Mouse (Mus musculus) forebrain, embryonic 14.5 days (tissue): ENCODE results near the gene Mief1. TPM values are rescaled to one million over a fixed set of nuclear protein-coding genes. Genes with fewer than 3 reads are reported as not detected.
A peak's percentile ranks its signal among the peaks of the same experiment; 100 is the strongest.

Source experiments
- ATAC-seq: fragments of 200-750 bp; cut with Nextera tagmentation; 2 replicates; pipeline ENCODE4 v1.8.0; 2017; ENCODE audit warnings: mild to moderate bottlenecking, moderate library complexity
- DNase-seq: peaks from one replicate; pipeline ENCODE4 v3.0.0-alpha.2; 2015; ENCODE audit warnings: low spot score
- H3K27ac ChIP-seq: fragments of 300-500 bp; sonication (generic); 2 replicates; pipeline ENCODE4 v1.5.1; 2014; ENCODE audit warnings: low read depth, mild to moderate bottlenecking, control low read depth, low read length, moderate library complexity
- H3K27me3 ChIP-seq: fragments of 300-500 bp; sonication (generic); replicated peaks from 2 replicates; pipeline ENCODE4 v1.6.1; 2014; ENCODE audit warnings: low read length, control low read depth, mixed read lengths; ENCODE audit not compliant: control insufficient read depth, insufficient read depth
- H3K36me3 ChIP-seq: fragments of 300-500 bp; sonication (generic); 2 replicates; pipeline ENCODE4 v1.6.1; 2014; ENCODE audit warnings: low read length, control low read depth; ENCODE audit not compliant: control insufficient read depth, insufficient read depth
- H3K4me1 ChIP-seq: fragments of 300-500 bp; sonication (generic); 2 replicates; pipeline ENCODE4 v1.6.1; 2014; ENCODE audit warnings: antibody characterized with exemption, low read length, control low read depth; ENCODE audit not compliant: control insufficient read depth, insufficient read depth
- H3K4me2 ChIP-seq: fragments of 300-500 bp; sonication (generic); 2 replicates; pipeline ENCODE4 v1.6.1; 2014; ENCODE audit warnings: mild to moderate bottlenecking, control low read depth, low read length
- H3K4me3 ChIP-seq: fragments of 300-500 bp; sonication (generic); 2 replicates; pipeline ENCODE4 v1.5.1; 2014; ENCODE audit warnings: low read depth, low read length, control low read depth
- H3K9ac ChIP-seq: fragments of 300-500 bp; sonication (generic); 2 replicates; pipeline ENCODE4 v1.6.1; 2014; ENCODE audit warnings: mild to moderate bottlenecking, low read length, control low read depth, moderate library complexity
- H3K9me3 ChIP-seq: fragments of 300-500 bp; sonication (generic); replicated peaks from 2 replicates; pipeline ENCODE4 v1.6.1; 2016; ENCODE audit warnings: low read length, control low read depth, mixed read lengths; ENCODE audit not compliant: control insufficient read depth
- WGBS: fragments of 180-500 bp; shearing (Covaris S2); extraction: QIAGEN DNeasy Blood & Tissue Kit; methylation state at CpG from one replicate; pipeline ENCODE4 v1.1.7; 2014; 5-methylcytosine and 5-hydroxymethylcytosine counted together
- polyA plus RNA-seq: library from polyadenylated mRNA; unstranded; fragments of >200 nt; fragmentation: Nextera tagmentation; extraction: Ambion mirVana; gene quantifications from 2 replicates; pipeline ENCODE4 v1.2.1, GENCODE M21; 2014

Gene Mief1
- polyA plus RNA-seq, 1 experiment from 2014 or later, result 28.3 TPM

DNA sequence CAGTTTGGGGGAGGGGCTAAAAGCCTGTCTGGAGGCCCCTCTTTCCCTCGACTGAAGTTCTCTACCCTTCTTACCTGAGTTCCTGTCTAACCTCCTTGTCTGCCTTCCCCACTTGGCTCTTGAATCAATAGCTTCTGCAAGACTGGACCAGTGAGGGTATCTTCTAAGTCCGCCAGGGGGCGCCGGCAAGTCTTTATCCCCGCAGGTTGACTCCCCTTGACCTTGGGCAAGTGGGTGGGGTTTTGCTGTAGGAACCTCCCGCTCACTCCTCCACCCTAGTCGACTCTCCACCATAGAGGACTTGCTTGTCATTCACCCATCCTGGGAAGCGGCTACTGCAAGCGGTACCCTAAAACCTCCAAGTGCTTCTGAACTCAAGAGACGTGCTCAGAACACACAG lies 55.6 kb downstream of the Mief1 start:
- Histone ChIP-seq H3K4me2 (peak overlapping the region; percentile 7; the same call in 1 of the 2 replicates), H3K4me1 (no peaks in the 10 kb centered on the region), H3K27ac (no peak overlapping the region), H3K27me3 (peaks cover 49% of the 10 kb centered on the region), H3K9ac (no peak overlapping the region), H3K4me3 (no peak overlapping the region), H3K9me3 (no peaks in the 10 kb centered on the region), H3K36me3 (no peaks in the 10 kb centered on the region)
- ATAC-seq (no peak), DNase-seq (peak; percentile 62)
- 7% methylated on average over 10 of the region's 10 CpGs for WGBS

DNA sequence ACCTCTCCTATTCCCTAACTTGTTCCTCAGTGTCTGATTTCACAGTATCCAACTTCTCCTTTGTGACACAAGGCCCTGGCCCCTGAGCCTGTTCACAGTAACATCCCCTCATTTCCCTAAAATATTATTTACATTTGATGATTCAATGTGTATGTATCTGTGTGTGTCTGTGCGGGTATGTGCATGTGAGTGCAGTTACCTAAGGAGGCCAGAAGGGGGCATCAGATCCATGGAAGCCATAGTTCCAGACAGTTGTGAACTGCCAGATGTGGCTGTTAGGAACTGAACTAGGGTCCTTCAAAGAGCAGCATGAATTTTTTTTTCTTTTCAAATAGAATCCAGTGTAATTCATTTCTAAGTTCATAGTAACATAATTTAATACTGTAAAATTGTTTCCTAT lies 63.3 kb downstream of the Mief1 start:
- no peak for ATAC-seq
- Histone ChIP-seq H3K9me3 (no peaks in the 10 kb centered on the region), H3K36me3 (no peaks in the 10 kb centered on the region), H3K27me3 (no peaks in the 10 kb centered on the region), H3K4me3 (no peak overlapping the region), H3K4me1 (no peaks in the 10 kb centered on the region), H3K9ac (no peak overlapping the region), H3K4me2 (no peak overlapping the region), H3K27ac (no peak overlapping the region)
- DNase-seq, result no peak
- WGBS, result 87% methylated on average over 1 of the region's 1 CpGs

Other genes with a start within 250 kb of the Mief1 start
- 2.7 and 3.4 TPM in 2 replicates for gene Pdgfb, start 219.0 kb upstream of the Mief1 start, polyA plus RNA-seq
- 28.8 and 30.1 TPM in 2 replicates for gene Syngr1, start 142.7 kb upstream of the Mief1 start, polyA plus RNA-seq
- 768 and 902 TPM in 2 replicates for gene Rpl3, start 142.2 kb upstream of the Mief1 start, polyA plus RNA-seq
- gene Tab1, start 100.9 kb upstream of the Mief1 start, polyA plus RNA-seq, result 33.1 and 36.6 TPM in 2 replicates
- 11.7 and 12.5 TPM in 2 replicates for gene Mgat3, start 60.3 kb upstream of the Mief1 start, polyA plus RNA-seq
- gene AC140267.1, start 1.8 kb downstream of the Mief1 start, polyA plus RNA-seq, result not detected in 2 replicates
- 133 and 140 TPM in 2 replicates for gene Atf4, start 21.2 kb downstream of the Mief1 start, polyA plus RNA-seq
- gene Rps19bp1, start 30.3 kb downstream of the Mief1 start, polyA plus RNA-seq, result 71.1 and 78.0 TPM in 2 replicates
- 0.46 and 0.51 TPM in 2 replicates for gene Cacna1i, start 53.2 kb downstream of the Mief1 start, polyA plus RNA-seq